Mouse (Mus musculus) midbrain, postnatal 0 days (tissue): ENCODE measurements around the gene Nrarp. TPM values are rescaled to one million over a fixed set of nuclear protein-coding genes. Genes with fewer than 3 reads are reported as not detected.
A peak's percentile ranks its signal among the peaks of the same experiment; 100 is the strongest.

ENCODE experiments used
- ATAC-seq: fragments of 200-750 bp; cut with Nextera tagmentation; 2 replicates; pipeline ENCODE4 v1.8.0; 2017; ENCODE audit warnings: moderate number of reproducible peaks, mild to moderate bottlenecking, moderate TSS enrichment, moderate library complexity; ENCODE audit not compliant: low FRiP score
- DNase-seq: peaks from one replicate; pipeline ENCODE4 v3.0.0-alpha.2; 2015; ENCODE audit warnings: low spot score
- H3K27ac ChIP-seq: fragments of 300-500 bp; sonication (generic); 2 replicates; pipeline ENCODE4 v1.5.1; 2014; ENCODE audit warnings: low read depth, mild to moderate bottlenecking, low read length, mixed read lengths
- H3K27me3 ChIP-seq: fragments of 300-500 bp; sonication (generic); 2 replicates; pipeline ENCODE4 v1.6.1; 2014; ENCODE audit warnings: low read length, control low read depth, mixed read lengths; ENCODE audit not compliant: insufficient read depth
- H3K36me3 ChIP-seq: fragments of 300-500 bp; sonication (generic); 2 replicates; pipeline ENCODE4 v1.6.1; 2014; ENCODE audit warnings: low read length, control low read depth, mixed read lengths; ENCODE audit not compliant: insufficient read depth
- H3K4me1 ChIP-seq: fragments of 300-500 bp; sonication (generic); 2 replicates; pipeline ENCODE4 v1.6.1; 2014; ENCODE audit warnings: mild to moderate bottlenecking, control low read depth, antibody characterized with exemption, low read length, mixed read lengths; ENCODE audit not compliant: insufficient read depth
- H3K4me2 ChIP-seq: fragments of 300-500 bp; sonication (generic); 2 replicates; pipeline ENCODE4 v1.6.1; 2014; ENCODE audit warnings: low read depth, mild to moderate bottlenecking, low read length, mixed read lengths; ENCODE audit not compliant: poor library complexity, severe bottlenecking
- H3K4me3 ChIP-seq: fragments of 300-500 bp; sonication (generic); 2 replicates; pipeline ENCODE4 v1.5.1; 2014; ENCODE audit warnings: low read depth, mild to moderate bottlenecking, low read length, moderate library complexity
- H3K9ac ChIP-seq: fragments of 300-500 bp; sonication (generic); replicated peaks from 2 replicates; pipeline ENCODE4 v1.6.1; 2014; ENCODE audit warnings: mild to moderate bottlenecking, low read length, moderate library complexity, mixed read lengths; ENCODE audit not compliant: poor library complexity, severe bottlenecking
- H3K9me3 ChIP-seq: fragments of 300-500 bp; sonication (generic); 2 replicates; pipeline ENCODE4 v1.6.1; 2016; ENCODE audit warnings: low read length, control low read depth
- CTCF ChIP-seq: IDR thresholded peaks from 2 replicates; pipeline ENCODE4 v1.5.1; 2016; ENCODE audit warnings: antibody characterized with exemption, mild to moderate bottlenecking
- WGBS: fragments of 180-500 bp; shearing (Covaris S2); extraction: QIAGEN DNeasy Blood & Tissue Kit; methylation state at CpG from one replicate; pipeline ENCODE4 v1.1.7; 2014; 5-methylcytosine and 5-hydroxymethylcytosine counted together
- polyA plus RNA-seq: library from polyadenylated mRNA; unstranded; fragments of >200 nt; fragmentation: Nextera tagmentation; extraction: Ambion mirVana; gene quantifications from 2 replicates; pipeline ENCODE4 v1.2.1, GENCODE M21; 2015
- total RNA-seq: library from RNA; depleted of rRNA; stranded (reverse); fragments of >200 nt; gene quantifications from 2 replicates; pipeline ENCODE4 v1.2.3, GENCODE M21; 2014

The Nrarp gene
- total and polyA plus RNA-seq, 2 experiments from 2014 or later = 16.1 to 49.2 TPM

DNA sequence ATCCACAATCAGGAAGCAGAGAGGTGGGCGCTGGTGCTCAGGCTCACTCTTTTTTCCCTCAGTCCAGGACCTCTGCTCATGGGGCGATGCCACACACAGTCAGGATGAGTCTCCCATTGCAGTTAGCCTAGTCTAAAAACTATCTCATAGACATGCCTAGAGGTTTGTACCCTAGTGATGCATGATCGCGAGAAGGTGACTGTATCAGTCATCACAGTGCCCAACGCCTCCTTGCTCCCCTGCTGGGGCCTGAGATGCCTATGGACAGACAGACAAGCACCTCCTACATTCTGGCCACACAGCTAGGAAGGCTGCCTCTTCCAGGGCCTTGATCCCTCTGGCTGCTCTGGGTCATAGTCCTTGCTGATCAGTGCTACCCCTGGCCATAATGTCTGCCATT, 33.2 kb upstream of the Nrarp start:
- ATAC-seq = no peak
- WGBS = 85% methylated on average over 5 of the region's 5 CpGs
- no peak for TF ChIP-seq CTCF
- H3K4me2 ChIP-seq = no peak overlapping the region
- H3K4me1 ChIP-seq = no peaks in the 10 kb centered on the region
- H3K27ac ChIP-seq = no peak overlapping the region
- no peak overlapping the region for H3K9ac ChIP-seq
- DNase-seq = no peak
- no peaks in the 10 kb centered on the region for H3K9me3 ChIP-seq
- no peaks in the 10 kb centered on the region for H3K27me3 ChIP-seq
- no peaks in the 10 kb centered on the region for H3K36me3 ChIP-seq
- H3K4me3 ChIP-seq = no peak overlapping the region

DNA sequence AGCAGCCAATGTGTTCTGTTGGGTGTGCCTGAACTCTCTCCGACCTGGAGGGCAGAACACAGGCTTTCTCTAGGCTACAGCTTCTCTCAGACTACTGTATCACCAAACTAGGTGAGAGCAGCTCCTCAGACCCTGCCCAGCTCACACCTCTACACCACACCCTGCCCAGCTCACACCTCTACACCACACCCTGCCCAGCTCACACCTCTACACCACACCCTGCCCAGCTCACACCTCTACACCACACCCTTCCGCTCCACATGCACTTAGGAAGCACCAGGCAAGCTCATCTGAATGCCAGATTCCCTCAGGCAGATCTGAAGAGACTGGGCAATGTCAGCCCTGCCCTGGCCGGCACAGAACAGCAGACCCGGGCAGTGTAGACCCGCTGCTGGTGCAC, 32.7 kb upstream of the Nrarp start:
- DNase-seq (no peak), ATAC-seq (no peak)
- H3K4me1 ChIP-seq = no peaks in the 10 kb centered on the region
- no peak overlapping the region for H3K27ac ChIP-seq
- no peak overlapping the region for H3K4me2 ChIP-seq
- H3K36me3 ChIP-seq = no peaks in the 10 kb centered on the region
- WGBS = 89% methylated on average over 5 of the region's 5 CpGs
- H3K27me3 ChIP-seq = no peaks in the 10 kb centered on the region
- TF ChIP-seq CTCF = no peak
- H3K4me3 ChIP-seq = no peak overlapping the region
- H3K9ac ChIP-seq = no peak overlapping the region
- H3K9me3 ChIP-seq = no peaks in the 10 kb centered on the region

DNA sequence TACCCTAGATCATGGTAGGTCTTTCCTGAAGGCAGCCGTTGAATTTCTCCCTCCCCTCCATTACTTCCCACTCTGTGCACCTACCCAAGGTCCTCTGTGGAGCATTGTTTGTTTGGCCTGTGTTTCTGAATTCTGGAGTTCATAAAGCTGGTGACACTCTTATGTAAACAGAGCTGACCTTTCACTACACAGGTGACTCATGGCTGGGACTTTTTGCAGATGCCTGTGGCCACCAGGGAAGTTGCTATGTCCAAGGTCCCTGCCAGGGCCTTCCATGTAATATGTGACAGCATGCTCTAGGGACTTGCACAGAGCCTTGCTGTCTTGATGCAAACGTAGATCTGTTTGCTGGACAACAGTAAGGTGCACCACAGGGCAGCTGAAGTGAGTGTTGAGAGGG, 30.9 kb upstream of the Nrarp start:
- 72% methylated on average over 2 of the region's 2 CpGs for WGBS
- ATAC-seq = no peak
- no peak overlapping the region for H3K9ac ChIP-seq

DNA sequence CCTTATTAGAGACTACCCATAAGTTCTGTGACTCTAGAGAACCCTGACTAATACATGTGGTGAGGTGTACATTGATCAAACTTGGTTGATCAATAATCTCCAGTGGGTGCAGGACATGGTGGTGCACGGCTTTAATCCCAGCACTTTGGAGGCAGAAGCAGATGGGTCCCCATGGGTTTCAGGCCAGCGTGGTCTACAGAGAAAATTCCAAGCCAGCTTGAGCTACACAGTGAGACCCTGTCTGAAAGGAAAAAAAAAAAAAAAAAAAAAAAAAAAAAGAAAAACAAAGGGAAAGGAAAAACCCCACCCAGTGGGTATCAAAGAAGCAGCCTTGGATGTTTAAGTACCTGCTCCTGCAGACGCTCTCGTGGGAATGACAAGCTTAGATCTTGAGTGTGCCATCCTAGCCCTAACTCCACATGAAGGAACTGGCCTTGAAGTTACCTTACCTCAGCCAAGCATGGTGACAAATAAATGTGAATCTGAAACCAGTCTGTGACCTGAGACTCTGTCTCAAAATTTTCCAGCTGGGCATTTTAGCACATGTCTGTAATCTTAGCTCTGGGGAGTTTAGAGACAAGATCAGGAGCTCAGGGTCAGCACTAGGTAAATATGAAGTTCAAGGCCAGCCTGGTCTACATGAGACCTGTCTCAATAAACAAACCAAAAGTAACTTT, 29.1 kb upstream of the Nrarp start:
- Histone ChIP-seq H3K27ac (no peak overlapping the region), H3K9me3 (no peaks in the 10 kb centered on the region), H3K36me3 (no peaks in the 10 kb centered on the region), H3K4me3 (no peak overlapping the region), H3K9ac (no peak overlapping the region), H3K4me1 (no peaks in the 10 kb centered on the region), H3K27me3 (no peaks in the 10 kb centered on the region), H3K4me2 (no peak overlapping the region)
- no peak for DNase-seq
- TF ChIP-seq CTCF = no peak
- WGBS = 60% methylated on average over 4 of the region's 4 CpGs
- ATAC-seq = no peak

More for the DNA sequence above, 30.9 kb upstream of the Nrarp start:
- Histone ChIP-seq H3K4me1 (no peaks in the 10 kb centered on the region), H3K4me3 (no peak overlapping the region), H3K4me2 (no peak overlapping the region), H3K27ac (no peak overlapping the region), H3K9me3 (no peaks in the 10 kb centered on the region), H3K27me3 (no peaks in the 10 kb centered on the region), H3K36me3 (no peaks in the 10 kb centered on the region)
- DNase-seq = no peak
- TF ChIP-seq CTCF = no peak

DNA sequence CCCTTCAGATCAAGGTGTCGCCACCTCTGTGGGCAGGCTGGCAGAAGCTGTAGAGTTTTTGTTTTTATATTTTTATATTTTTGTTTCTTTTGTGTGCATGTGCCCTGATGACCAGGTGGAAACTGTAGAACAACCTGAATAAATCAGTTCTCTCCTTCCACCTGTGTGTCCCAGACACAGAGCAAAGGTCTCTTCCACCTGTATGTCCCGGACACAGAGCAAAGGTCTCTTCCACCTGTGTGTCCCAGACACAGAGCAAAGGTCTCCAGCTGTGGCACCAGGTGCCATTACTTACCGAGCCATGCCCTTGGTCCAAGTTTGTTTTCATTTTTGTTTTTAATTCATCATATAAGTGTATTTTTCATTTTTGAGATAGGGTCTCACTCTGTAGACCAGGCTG, 24.4 kb upstream of the Nrarp start:
- DNase-seq (no peak), ATAC-seq (no peak)
- no peaks in the 10 kb centered on the region for H3K27me3 ChIP-seq
- no peak for TF ChIP-seq CTCF
- no peak overlapping the region for H3K4me3 ChIP-seq
- H3K4me2 ChIP-seq = no peak overlapping the region
- no peak overlapping the region for H3K9ac ChIP-seq
- WGBS = 93% methylated on average over 3 of the region's 3 CpGs
- no peak overlapping the region for H3K27ac ChIP-seq
- no peaks in the 10 kb centered on the region for H3K9me3 ChIP-seq
- no peaks in the 10 kb centered on the region for H3K36me3 ChIP-seq
- no peaks in the 10 kb centered on the region for H3K4me1 ChIP-seq

DNA sequence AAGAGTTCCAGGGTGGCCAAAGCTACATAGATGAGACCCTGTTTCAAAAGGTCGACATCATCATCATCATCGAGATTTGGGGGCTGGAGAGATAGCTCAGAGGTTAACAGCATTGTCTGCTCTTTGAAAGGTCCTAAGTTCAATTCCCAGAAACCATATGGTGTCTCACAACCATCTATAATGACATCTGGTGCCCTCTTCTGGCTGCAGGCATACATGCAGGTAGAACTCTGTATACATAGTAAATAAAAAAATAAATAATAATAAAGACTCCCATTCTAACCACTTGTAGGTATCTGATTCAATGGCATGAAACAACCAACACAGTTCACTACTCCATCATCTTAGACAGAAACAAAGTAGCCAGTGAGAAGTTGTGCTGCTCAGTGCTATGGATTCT, 23.6 kb upstream of the Nrarp start:
- H3K36me3 ChIP-seq = no peaks in the 10 kb centered on the region
- no peak overlapping the region for H3K4me2 ChIP-seq
- 42% methylated on average over 2 of the region's 2 CpGs for WGBS
- peak; percentile 52 for TF ChIP-seq CTCF
- H3K27me3 ChIP-seq = no peaks in the 10 kb centered on the region
- ATAC-seq (no peak), DNase-seq (no peak)
- H3K27ac ChIP-seq = no peak overlapping the region
- H3K9me3 ChIP-seq = no peaks in the 10 kb centered on the region
- H3K9ac ChIP-seq = no peak overlapping the region
- H3K4me3 ChIP-seq = no peak overlapping the region
- H3K4me1 ChIP-seq = no peaks in the 10 kb centered on the region
